Mouse (Mus musculus): Measurements from ENCODE around the gene Tpi1. TPM values are rescaled to one million over a fixed set of nuclear protein-coding genes. Genes with fewer than 3 reads are reported as not detected.

Gene Tpi1
- polyA plus RNA-seq, 1 experiment, result 10.3 TPM

- Histone ChIP-seq H3K9me3 (ENCODE audit: control insufficient read depth, low read length) (no peaks in the 10 kb centered on the region), H3K27me3 (ENCODE audit: control insufficient read depth) (no peaks in the 10 kb centered on the region; the same call in 1 of the 2 replicates), H3K36me3 (ENCODE audit: control insufficient read depth) (no peaks in the 10 kb centered on the region), H3K4me3 (replicated peaks) (no peak overlapping the region), H3K4me1 (ENCODE audit: control insufficient read depth) (no peaks in the 10 kb centered on the region)
- no peak for TF ChIP-seq GATA1 (IDR thresholded peaks at IDR 0.05; ENCODE audit: low read length)
Observed at GRCm38 (mm10) chr6:124791911-124792310, 22.2 kb downstream of the Tpi1 start.

- TF ChIP-seq GATA1 (IDR thresholded peaks at IDR 0.05; ENCODE audit: low read length) (no peak), TAL1 (IDR thresholded peaks at IDR 0.05; ENCODE audit: low read length) (no peak)
- H3K4me3 ChIP-seq (replicated peaks), result no peak overlapping the region
- H3K4me1 ChIP-seq (ENCODE audit: control insufficient read depth), result no peaks in the 10 kb centered on the region
- H3K9me3 ChIP-seq (ENCODE audit: control insufficient read depth, low read length), result no peaks in the 10 kb centered on the region
- no peaks in the 10 kb centered on the region; the same call in 1 of the 2 replicates for H3K27me3 ChIP-seq (ENCODE audit: control insufficient read depth)
- no peaks in the 10 kb centered on the region for H3K36me3 ChIP-seq (ENCODE audit: control insufficient read depth)
Observed at GRCm38 (mm10) chr6:124790121-124790520, 24.0 kb downstream of the Tpi1 start.

GRCm38 (mm10) chr6:124789519-124789918 is 24.6 kb downstream of the Tpi1 start:
- H3K4me1 ChIP-seq (ENCODE audit: control insufficient read depth), result no peaks in the 10 kb centered on the region
- H3K36me3 ChIP-seq (ENCODE audit: control insufficient read depth), result no peaks in the 10 kb centered on the region
- H3K4me3 ChIP-seq (replicated peaks), result no peak overlapping the region
- no peaks in the 10 kb centered on the region; the same call in 1 of the 2 replicates for H3K27me3 ChIP-seq (ENCODE audit: control insufficient read depth)
- TF ChIP-seq GATA1 (IDR thresholded peaks at IDR 0.05; ENCODE audit: low read length) (no peak), TAL1 (IDR thresholded peaks at IDR 0.05; ENCODE audit: low read length) (no peak)
- H3K9me3 ChIP-seq (ENCODE audit: control insufficient read depth, low read length), result no peaks in the 10 kb centered on the region

GRCm38 (mm10) chr6:124787722-124788121 is 26.4 kb downstream of the Tpi1 start:
- TF ChIP-seq GATA1 (IDR thresholded peaks at IDR 0.05; ENCODE audit: low read length) (no peak), TAL1 (IDR thresholded peaks at IDR 0.05; ENCODE audit: low read length) (no peak)
- Histone ChIP-seq H3K4me3 (replicated peaks) (no peak overlapping the region), H3K36me3 (ENCODE audit: control insufficient read depth) (no peaks in the 10 kb centered on the region), H3K27me3 (ENCODE audit: control insufficient read depth) (no peaks in the 10 kb centered on the region; the same call in 1 of the 2 replicates), H3K9me3 (ENCODE audit: control insufficient read depth, low read length) (no peaks in the 10 kb centered on the region), H3K4me1 (ENCODE audit: control insufficient read depth) (no peaks in the 10 kb centered on the region)

GRCm38 (mm10) chr6:124786756-124787420 is 27.2 kb downstream of the Tpi1 start:
- Histone ChIP-seq H3K36me3 (ENCODE audit: control insufficient read depth) (no peaks in the 10 kb centered on the region), H3K27me3 (ENCODE audit: control insufficient read depth) (no peaks in the 10 kb centered on the region; the same call in 1 of the 2 replicates), H3K4me1 (ENCODE audit: control insufficient read depth) (no peaks in the 10 kb centered on the region), H3K9me3 (ENCODE audit: control insufficient read depth, low read length) (no peaks in the 10 kb centered on the region), H3K4me3 (replicated peaks) (no peak overlapping the region)
- TF ChIP-seq GATA1 (IDR thresholded peaks at IDR 0.05; ENCODE audit: low read length) (no peak), TAL1 (IDR thresholded peaks at IDR 0.05; ENCODE audit: low read length) (no peak)

- TF ChIP-seq GATA1 (IDR thresholded peaks at IDR 0.05; ENCODE audit: low read length) (no peak), TAL1 (IDR thresholded peaks at IDR 0.05; ENCODE audit: low read length) (no peak)
- Histone ChIP-seq H3K9me3 (ENCODE audit: control insufficient read depth, low read length) (no peaks in the 10 kb centered on the region), H3K36me3 (ENCODE audit: control insufficient read depth) (no peaks in the 10 kb centered on the region), H3K4me1 (ENCODE audit: control insufficient read depth) (peaks cover 2% of the 10 kb centered on the region), H3K27me3 (ENCODE audit: control insufficient read depth) (peaks cover 40% of the 10 kb centered on the region), H3K4me3 (replicated peaks) (no peak overlapping the region)
Observed at GRCm38 (mm10) chr6:124782436-124782835, 31.7 kb downstream of the Tpi1 start.

- Histone ChIP-seq H3K4me1 (ENCODE audit: control insufficient read depth) (peaks cover 2% of the 10 kb centered on the region), H3K27me3 (ENCODE audit: control insufficient read depth) (peaks cover 40% of the 10 kb centered on the region), H3K36me3 (ENCODE audit: control insufficient read depth) (no peaks in the 10 kb centered on the region), H3K4me3 (replicated peaks) (no peak overlapping the region), H3K9me3 (ENCODE audit: control insufficient read depth, low read length) (no peaks in the 10 kb centered on the region)
- TF ChIP-seq TAL1 (IDR thresholded peaks at IDR 0.05; ENCODE audit: low read length), result no peak
Observed at GRCm38 (mm10) chr6:124780917-124781316, 33.2 kb downstream of the Tpi1 start.

GRCm38 (mm10) chr6:124779984-124780416 is 34.1 kb downstream of the Tpi1 start:
- peaks cover 40% of the 10 kb centered on the region for H3K27me3 ChIP-seq (ENCODE audit: control insufficient read depth)
- H3K9me3 ChIP-seq (ENCODE audit: control insufficient read depth, low read length), result no peaks in the 10 kb centered on the region
- TF ChIP-seq TAL1 (IDR thresholded peaks at IDR 0.05; ENCODE audit: low read length), result no peak
- TF ChIP-seq GATA1 (IDR thresholded peaks at IDR 0.05; ENCODE audit: low read length), result no peak
- no peaks in the 10 kb centered on the region for H3K36me3 ChIP-seq (ENCODE audit: control insufficient read depth)
- H3K4me3 ChIP-seq (replicated peaks), result no peak overlapping the region
- peaks cover 2% of the 10 kb centered on the region for H3K4me1 ChIP-seq (ENCODE audit: control insufficient read depth)

- Histone ChIP-seq H3K4me1 (ENCODE audit: control insufficient read depth) (peaks cover 2% of the 10 kb centered on the region), H3K4me3 (replicated peaks) (no peak within 1 kb of the TSS), H3K27me3 (ENCODE audit: control insufficient read depth) (peaks cover 40% of the 10 kb centered on the region), H3K36me3 (ENCODE audit: control insufficient read depth) (no peaks in the 10 kb centered on the region), H3K9me3 (ENCODE audit: control insufficient read depth, low read length) (no peaks in the 10 kb centered on the region)
- TF ChIP-seq GATA1 (IDR thresholded peaks at IDR 0.05; ENCODE audit: low read length), result no peak
- TF ChIP-seq TAL1 (IDR thresholded peaks at IDR 0.05; ENCODE audit: low read length), result no peak
Observed at GRCm38 (mm10) chr6:124779222-124779983, 34.7 kb downstream of the Tpi1 start, which contains the start of gene Lrrc23. TSS of gene Lrrc23 (minus strand) at chr6:124779727.

Data from erythroblast, embryonic 14.5 days (primary cell).